Mouse (Mus musculus) adrenal gland, postnatal 14 days (tissue): Measurements from ENCODE around the gene Tmem59. TPM values are rescaled to one million over a fixed set of nuclear protein-coding genes. Genes with fewer than 3 reads are reported as not detected.

Source experiments
- DNase-seq: peaks from one replicate; pipeline ENCODE4 v3.0.0; 2021; ENCODE audit warnings: mixed read lengths
- total RNA-seq: library from RNA; stranded (reverse); gene quantifications from 2 replicates; pipeline ENCODE4 v1.2.3, GENCODE M21; 2021

Tmem59 gene
- total RNA-seq, 1 experiment from 2014 or later = 291 TPM

DNA sequence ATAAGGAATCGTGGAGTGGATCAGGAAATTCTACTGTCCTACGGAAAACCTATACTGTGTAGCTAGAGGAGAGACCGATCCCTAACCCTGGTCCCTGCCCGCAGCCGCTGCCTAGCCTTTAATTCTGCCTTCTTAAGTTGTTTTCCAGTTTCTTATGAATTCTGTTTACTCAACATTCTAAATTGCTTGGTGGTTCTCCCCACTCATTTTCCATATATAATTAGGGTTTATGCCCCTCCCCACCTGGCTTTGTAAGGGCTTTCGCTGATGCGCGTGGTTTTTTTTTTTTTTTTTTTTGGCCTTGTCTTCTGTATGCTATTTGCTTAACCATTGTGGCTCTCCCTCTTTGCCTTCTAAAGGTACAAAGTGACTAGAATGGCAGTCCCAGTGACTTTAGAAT is 1.4 kb downstream of the Tmem59 start:
- no peak for DNase-seq

DNA sequence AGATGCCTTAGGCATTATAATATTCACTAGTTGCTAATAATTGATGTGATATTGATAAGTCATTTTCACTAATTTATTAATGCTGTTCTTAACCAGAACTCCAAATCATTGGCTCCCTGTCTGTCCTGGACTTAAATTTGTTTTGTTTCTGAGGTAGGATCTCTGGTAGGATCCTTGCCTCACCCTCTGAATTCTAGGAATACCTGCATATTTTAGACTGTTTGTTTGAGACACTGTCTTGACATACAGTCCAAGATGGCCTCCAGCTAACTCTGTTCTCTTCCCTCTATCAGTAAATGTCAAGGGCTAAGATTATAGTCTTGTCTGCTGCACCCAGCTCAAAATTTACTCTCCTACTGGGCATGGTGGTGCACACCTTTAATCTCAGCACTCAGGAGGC is 2.5 kb downstream of the Tmem59 start:
- DNase-seq = no peak

DNA sequence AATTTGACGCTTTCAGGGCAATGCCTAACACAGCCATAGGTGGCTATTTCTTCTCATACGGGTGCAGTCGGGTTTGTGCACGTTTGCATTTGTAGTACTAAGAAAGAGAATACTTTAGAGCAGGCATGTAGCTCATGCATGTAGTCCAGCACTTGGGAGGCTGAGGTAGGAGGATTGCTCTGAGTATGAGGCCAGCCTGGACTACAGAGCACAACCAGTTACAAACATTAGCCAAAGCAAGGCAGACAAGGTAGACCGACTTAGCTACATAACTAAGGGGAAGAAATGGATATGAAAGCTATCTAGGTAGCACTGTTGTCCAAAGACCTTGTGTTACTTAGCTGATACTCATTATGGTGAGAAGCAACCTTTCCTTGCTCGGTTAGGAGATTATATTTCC is 3.7 kb downstream of the Tmem59 start:
- DNase-seq = no peak

DNA sequence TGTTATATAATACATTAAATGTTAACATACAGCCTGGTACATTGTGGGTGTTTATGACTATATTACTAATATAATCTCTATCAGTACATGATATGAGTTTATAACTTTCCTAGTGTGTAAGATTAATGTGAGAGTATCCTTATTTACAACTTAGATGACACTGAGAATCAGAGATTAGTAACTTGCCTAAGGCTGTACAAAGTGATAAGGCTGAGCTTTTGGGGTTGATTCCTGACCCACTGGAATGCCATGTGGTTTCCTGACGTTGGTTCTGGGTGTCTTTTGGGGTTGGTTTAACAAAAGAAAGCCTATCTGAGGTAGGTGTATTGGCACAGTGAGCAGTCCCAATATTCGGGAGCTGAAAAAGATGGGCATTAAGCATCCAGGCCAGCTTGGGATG is 4.6 kb downstream of the Tmem59 start:
- no peak for DNase-seq

DNA sequence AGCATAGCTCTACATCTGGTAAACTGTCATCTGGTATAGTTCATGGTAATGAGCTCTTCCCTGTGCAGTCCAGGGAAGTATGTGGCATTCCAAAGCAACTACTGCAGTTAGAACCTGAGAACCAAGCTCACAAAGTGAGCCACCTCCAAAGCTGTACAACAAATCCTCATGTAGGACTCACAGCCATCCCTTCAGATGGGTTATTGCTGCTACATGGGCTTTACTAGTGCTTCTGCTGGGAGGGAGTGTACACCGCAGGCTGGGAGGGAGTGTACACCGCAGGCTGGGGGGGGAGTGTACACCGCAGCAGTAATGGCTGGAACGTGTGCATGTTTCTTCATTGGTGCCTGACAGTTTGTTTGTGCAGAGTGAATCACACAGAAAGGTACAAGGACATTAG is 5.0 kb downstream of the Tmem59 start:
- no peak for DNase-seq

DNA sequence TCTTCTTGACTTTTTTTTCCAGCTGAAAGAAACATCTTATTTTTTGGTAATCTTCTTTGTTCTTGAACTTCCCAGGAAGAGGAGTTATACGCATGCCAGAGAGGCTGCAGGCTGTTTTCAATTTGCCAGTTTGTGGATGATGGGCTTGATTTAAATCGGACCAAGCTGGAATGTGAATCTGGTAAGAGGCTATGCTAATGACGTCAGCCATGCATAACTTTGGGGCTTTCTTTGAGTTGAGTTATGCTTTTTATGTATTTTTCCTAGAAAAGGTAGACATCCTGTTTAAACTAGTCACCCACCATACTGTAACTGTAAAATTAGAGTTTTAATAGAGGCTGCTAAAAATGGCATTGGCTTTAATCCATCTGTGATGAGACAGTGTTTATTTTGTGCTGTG is 7.5 kb downstream of the Tmem59 start:
- DNase-seq = no peak

DNA sequence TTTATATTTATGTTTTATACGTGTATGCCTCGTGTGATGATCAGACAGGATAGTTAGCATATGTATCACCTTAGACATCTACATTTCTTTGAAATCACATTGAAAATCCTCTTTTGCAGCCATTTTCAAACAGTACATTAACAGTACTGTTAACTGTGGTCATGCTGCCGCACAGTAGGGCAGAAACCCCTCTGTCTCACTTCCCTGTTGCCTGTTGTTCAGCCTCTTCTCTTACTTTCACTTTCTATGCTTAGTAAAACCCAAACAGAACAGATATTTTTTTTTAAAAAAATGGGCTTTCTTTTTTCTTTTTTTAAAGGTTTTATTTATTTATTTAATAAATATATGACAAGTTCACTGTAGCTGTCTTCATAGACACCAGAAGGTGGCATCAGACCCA is 15.6 kb downstream of the Tmem59 start:
- DNase-seq = no peak

DNA sequence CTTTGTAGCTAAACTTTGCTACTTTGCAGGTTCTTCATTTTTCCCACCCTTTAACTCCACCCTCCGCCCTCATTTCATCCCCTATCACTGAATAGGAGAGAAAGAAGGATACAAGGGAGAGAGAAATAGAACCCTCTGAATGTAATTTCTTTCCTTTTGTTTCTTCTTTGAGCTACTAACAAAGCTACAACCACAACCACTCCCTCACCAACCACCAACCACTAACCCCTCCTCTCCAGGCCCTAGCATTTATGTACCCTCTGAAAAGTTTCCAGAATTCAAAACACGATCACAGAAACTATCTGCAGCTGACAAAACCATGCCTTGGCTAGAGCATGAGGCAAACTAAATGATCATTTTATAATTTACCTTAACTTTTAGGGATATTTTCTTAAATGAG is 18.3 kb downstream of the Tmem59 start:
- DNase-seq = no peak

DNA sequence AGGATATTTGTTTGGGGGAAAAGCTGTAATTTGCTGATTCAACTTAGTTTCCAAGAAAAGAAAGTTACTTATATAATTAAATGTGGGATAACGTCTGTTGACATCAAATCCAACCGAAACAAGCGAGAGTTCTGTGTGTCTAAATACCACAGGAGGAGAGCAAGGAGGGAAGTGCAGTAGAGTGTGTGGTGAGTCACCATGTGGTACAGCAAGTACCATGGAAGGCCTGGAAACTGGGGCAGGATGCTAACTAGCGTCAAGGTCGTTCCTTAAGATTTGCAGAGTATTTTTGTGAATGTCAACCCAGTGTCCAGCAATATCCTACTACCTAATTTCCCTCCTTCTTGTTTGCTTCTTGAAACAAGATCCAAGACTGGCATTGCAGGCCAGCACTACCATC is 19.9 kb downstream of the Tmem59 start:
- DNase-seq = peak; percentile 25

DNA sequence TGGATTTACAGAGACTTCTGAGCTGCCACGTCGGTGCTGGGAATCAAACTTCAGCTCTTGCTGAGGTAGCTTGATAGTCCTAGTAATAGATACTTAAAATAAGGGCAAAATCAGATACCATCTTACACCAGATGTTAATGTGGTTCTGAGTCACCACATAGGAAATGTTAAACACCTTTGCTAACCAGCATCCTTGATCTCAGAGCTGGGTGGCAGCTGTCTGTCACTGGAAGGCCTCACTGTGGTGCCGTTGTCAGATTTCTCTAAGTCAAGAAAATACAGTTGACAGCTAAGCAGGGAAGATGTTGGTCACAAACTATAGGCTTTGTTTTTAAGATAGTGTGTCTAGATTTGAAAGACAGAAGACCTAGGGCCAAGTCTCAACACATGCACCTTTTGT is 23.6 kb downstream of the Tmem59 start:
- DNase-seq = no peak

DNA sequence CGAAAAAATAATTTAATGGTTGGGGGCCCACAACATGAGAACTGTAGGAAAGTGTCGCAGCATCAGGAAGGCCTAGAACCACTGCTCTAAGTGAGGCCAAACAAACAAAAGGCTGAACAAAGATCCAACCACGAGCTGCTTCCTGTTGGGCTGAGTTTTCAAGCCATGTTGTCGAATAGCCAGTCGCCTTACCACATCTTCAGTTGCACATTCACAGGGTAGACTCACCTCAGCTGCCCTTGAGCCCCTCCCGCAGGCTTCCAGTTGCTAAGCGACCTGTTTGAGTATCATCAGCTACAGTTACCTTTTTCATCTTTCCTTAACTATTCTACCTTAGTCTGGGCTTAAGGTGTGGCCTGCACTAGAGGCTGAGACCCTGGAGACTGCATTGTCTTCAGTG is 24.8 kb downstream of the Tmem59 start:
- DNase-seq = no peak

DNA sequence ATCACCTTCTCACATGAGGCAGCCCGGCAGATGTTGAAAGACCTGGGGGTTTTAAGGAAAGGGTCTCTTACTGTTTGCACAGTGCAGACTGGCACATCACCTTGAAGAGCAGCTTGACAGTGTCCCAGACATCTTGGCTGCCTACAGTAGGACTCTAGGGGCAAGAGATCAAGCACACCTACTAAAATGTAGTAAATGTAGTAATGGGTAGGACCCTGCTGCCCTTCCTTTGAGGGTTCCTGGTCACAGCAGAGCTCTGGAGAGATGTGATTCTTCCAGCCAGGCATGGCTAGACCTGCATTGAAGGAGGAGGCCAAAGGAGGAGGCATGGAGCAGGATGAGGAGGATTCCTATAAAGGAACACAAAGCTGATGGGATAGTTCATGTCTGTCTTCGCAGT is 28.8 kb downstream of the Tmem59 start:
- no peak for DNase-seq

DNA sequence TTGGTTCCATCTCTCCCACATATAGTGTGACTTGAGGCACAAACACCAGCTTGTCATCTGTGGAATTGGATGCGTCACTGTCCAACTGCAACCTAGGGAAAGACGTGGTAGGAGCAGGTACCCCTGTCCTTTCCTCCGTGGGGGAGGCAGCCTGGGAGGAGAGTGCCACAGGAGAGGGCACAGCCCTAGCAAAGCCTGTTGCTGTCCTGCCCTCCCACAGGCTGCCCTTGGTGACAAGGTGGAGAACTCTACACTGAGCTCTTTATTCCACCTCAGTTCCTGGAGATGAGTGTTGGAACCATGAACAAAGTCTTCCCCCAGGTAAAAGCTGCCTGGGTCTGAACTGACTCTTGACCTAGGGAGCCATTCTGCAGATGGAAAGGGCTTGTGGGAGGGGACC is 30.7 kb downstream of the Tmem59 start, which contains the start of gene Ldlrad1:
TSS of gene Ldlrad1 (plus strand) at position 301 of the 400 bp plus-strand sequence.
- DNase-seq = no peak

DNA sequence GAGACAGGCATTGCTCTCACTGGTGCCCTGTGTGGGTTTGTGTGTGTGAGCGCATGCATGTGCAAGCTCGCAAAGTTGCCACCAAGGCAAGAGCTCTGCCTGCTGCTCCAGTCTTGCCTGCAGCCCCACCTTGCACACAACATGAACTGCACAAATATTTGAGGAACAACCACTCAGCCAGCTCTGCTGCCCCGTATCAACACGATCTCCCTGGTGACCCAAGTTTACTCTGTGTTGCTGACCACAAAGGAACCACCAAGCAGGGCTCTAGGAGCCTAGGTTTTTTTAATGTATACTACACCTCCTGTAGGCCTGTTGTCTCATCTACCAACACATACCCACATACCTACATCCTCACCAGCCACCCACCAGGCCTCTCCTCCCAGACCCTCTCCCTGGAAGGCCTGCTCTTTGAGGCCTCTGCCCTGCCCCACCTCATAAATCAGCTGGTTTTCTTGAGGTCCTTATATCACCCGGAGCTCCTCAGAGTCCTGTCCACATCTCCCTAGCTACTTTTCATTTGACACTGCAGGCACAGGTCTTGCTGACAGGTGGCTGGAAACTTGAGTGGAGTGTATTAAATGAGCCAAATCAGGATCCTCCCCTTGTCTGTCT is 32.4 kb downstream of the Tmem59 start:
- no peak for DNase-seq

DNA sequence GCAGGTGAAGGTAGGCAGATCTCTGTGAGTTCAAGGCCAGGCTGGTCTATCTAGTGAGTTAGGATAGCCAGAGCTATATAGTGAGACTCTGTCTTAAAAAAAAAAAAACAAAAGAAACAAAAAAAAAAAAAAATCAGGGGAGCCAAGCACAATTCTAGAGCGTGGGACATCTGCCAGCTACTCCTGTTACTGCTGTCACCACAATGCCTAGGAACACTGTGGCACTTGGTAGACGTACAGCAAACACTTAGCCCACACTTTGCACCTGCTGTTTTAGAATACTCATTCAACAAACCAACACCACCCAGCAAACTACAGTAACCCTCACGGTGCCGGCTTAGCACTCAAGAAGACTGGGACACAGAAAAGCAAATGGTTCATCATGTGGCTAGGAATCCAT is 33.3 kb downstream of the Tmem59 start:
- no peak for DNase-seq

DNA sequence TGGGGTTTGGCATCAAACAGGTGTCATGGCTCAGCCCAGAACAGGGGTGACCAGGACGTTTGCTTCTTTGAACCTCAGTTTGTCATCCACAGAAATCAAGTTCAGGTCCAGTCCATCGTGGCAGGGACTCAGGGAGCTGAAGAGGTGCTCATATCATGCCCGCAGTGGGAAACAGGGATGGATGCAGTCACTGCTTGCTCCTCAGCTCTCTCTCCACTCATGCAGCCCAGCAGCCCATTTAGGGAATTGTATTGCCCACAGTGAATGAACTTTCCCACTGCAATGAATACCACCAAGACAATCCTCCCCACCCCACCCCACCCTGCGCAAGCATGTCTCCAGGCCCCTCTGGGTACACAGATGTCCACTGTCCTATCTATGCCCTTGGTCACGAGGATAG is 33.7 kb downstream of the Tmem59 start:
- no peak for DNase-seq

DNA sequence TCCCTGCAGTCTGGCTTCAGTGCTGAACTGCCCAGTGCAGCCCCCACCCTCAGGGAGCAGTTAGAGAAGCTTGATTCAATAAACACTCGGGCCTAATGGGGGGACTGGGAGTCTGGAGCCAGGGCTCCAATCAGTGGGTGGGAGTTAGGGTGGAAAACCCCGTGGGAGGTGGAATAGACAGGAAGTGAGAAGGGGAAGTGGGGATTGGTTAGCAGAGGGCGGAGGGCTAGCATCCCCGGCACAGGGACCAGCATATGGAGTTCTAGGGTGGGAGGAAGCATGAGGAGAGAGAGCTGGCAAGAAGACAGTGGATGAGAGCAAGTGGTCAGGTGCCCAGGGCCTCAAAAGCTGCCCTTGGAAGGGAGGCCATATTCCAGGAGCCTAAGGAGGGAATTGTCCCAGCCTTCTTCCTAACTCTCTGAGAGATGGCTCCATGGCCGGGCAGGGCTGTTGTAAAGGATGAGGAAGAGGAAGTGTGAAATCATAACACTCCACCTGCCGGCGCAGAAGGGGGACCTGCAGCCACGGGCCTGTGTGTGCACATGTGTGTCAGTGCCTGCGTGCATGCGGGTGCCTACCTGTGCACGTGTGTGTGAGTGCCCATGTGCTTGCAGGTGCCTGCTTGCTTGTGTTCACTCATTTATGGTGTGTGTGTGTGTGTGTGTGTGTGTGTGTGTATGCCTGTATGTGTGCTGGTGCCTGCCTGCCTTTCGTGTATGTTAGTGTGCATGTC is 35.2 kb downstream of the Tmem59 start:
- no peak for DNase-seq

DNA sequence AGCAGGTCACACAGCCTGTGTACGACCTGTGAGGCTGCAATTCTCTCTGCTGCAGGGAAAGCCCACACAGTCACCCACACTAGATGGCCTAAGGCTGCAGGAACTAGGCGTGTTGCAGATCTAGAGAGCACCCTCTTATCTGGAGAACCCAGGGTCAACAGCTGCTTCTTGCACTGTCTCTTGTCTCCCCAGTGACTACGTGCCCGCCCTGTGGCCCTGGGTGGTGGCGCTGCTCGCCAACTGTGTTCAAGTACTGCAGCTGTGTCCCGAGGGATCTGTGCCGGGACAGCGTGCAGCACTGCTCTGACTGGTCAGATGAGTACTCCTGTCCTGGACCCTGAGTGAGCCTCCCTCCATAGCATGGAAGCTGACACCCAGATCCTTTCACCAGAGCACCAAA is 39.4 kb downstream of the Tmem59 start:
- DNase-seq = peak; percentile 76

DNA sequence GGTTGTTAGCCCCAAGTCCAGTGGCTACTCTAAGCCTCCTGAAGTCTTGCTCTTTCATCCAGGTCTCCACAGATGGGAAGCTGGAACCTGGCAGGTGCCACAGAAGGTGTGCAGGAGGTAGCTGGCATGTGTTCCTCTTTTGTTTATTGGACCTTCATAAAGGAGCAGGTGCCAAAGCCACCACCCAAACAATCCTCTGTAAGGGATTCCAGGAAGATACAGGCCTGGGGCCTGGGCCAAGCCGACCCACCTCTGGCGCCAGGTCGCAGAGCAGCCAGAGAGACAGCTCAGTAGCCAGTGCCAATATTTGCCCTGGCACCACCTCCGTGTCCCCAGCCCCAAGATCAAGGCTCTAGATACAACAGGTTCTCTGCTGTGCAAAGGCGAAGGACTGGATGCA is 43.3 kb downstream of the Tmem59 start:
- no peak for DNase-seq

DNA sequence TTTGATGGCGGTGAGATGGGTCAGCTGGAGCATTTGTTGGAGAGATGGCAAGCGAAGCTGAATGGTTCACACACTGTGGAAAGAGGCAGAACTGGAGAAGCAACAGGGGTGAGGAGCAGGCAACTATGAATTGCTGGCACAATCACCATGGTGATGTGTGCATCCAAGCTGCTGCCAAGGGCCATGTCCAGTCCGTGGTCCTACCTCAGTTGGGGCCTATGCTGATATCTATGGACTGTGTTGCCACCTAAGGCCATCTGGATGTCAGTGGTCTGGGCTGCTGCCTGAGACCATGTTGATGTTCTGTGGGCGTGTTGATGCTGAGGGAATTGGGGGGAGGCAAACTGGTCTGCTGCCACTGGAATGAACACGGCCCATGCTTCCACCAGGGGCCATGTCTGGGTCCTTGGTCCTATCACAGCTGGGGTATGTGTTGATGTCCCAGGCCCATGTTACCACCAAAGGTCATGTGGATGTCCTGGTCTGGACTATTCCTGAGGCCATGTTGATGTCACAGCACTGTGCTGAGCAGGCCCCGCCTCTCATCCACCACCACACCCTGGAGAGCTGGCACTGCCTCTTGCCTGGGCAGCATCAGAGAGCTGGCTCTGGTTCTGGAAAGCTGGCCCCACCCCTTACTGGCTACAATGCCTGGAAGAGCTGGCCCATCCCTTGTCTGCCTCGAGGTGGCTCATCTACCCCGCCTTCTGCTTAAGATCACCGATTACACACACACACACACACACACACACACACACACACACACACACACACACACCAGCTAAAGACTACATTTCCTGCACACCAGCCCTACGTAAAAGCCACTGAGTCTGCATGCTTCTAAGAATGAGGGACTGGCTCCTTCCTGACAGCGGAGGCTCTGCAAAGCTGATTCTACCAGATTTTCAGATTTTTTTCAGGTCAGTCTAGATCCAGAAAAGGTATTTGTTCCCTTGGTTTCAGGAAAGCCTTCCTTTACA is 45.3 kb downstream of the Tmem59 start:
- peak; percentile 80 for DNase-seq

DNA sequence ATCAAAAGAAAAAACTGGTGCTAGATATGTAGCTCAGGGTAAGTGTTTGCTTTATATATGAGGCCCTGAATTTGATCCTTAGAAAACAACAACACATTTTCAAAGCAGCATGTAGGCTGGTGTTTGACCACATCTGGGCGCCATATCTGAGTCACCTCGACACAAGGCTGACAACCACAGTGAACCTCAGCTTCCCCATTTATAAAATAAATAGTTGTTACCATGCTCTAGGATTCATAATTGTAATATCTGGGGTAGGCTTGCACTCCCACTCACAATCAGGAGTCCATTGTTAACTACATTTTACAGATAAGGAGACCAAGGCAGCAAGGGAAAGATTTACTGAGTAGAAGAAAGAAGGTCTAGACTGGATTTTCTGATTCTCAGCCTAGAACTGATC is 48.1 kb downstream of the Tmem59 start:
- DNase-seq = no peak

DNA sequence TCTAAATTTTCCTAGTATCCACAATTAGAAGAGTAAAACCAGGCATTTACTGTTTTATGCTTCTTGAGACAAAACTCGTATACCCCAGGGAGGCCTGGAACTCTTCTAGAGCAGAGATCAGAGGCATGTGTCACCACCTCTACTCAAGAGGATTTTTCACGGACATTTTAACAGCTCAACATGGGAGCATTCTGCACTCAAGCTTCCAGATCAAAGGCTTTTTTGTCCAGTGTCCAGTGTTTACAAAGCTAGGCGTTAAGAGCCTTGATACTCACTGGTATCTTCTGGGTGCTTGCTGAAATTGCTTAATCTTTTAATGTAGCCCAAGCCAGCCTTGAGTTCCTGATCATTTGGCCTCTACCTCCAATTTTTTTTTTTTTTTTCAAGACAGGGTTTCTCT is 54.0 kb downstream of the Tmem59 start:
- DNase-seq = no peak

DNA sequence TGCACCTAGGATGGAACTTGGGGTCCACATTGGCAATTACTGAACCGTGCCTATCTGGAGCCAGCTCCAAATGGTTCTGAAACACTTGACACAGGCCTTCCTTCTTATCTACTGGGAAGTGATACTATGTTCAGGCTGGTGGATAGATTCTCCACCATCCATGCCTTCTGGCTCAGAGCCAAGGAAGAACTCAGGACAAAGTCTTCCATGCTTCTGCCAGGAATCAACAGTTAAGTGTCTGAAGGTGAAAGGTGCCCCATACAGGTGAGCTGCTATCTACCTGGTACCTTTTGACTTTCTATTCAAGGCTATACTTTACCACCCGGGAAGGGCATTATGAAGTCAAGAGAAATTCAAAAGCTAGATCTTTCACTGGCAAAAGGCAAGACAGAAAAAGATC is 60.1 kb downstream of the Tmem59 start:
- DNase-seq = no peak
